In genomic region chr3:123628795-123629194, GRCm38 (mm10) we compare ENCODE assay signal across 15 mouse cellular contexts.
DNase-seq lines count a peak whose midpoint lies in the region; ATAC-seq and TF ChIP-seq lines count a peak whose summit lies in the region.
"Had no signal": no experiment of that assay in that cellular context is flagged by ENCODE, and none has a peak within 500 bp of the region (broad histone marks: within the 10 kb centered on the region; RNA-seq: fewer than 3 reads in every experiment).

No protein-coding gene starts in this region.

- WGBS in forebrain, postnatal 0 days, result 92% methylated on average over 6 of the region's 6 CpGs
- whole genome bisulfite sequencing in forebrain, embryonic 13.5 days, result 91% methylated on average over 6 of the region's 6 CpGs
- 86% methylated on average over 6 of the region's 6 CpGs for WGBS in limb, embryonic 10.5 days

- no peaks in the 10 kb centered on the region for H3K27me3 ChIP-seq in forebrain, postnatal 0 days (ENCODE audit: insufficient read depth, low read length)
- H3K27me3 ChIP-seq in forebrain, embryonic 13.5 days, result no peaks in the 10 kb centered on the region
- no peaks in the 10 kb centered on the region for H3K27me3 ChIP-seq in CH12.LX (replicated peaks)
- no peaks in the 10 kb centered on the region for H3K27me3 ChIP-seq in limb, embryonic 10.5 days (ENCODE audit: low read depth, poor library complexity, severe bottlenecking)
- H3K27me3 ChIP-seq: heart, embryonic 12.5 days; hindbrain, embryonic 13.5 days; neural tube, embryonic 13.5 days had no signal

- TF ChIP-seq RAD21 in CH12.LX (IDR thresholded peaks at IDR 0.05; ENCODE audit: low read depth, low read length), result peak; percentile 31

- dilution Hi-C loops in CH12.LX (cut with MboI; ENCODE audit: extremely low pct_ligation_motif_present, extremely low pct_unique_long_range_greater_than_20kb, low sequenced_read_pairs), result no loop called here

- TF ChIP-seq POLR2A in CH12.LX (IDR thresholded peaks at IDR 0.05; ENCODE audit: low read depth, low read length), result no peak

- no peak for DNase-seq in forebrain, postnatal 0 days
- DNase-seq in left cerebral cortex, adult 2 months (ENCODE audit: extremely low spot score in 1 of 2, low spot score in 2 of 2), result peak in 1 of 2 experiments; percentile 9
- DNase-seq in left cerebral cortex, postnatal 10 days (ENCODE audit: extremely low spot score in 1 of 2, low spot score in 2 of 2), result no peak
- peak; percentile 3 for DNase-seq in CH12.LX (ENCODE audit: extremely low read depth)
- peak; percentile 50 for DNase-seq in ZHBTc4 (ENCODE audit: low read depth, low spot score)
- DNase-seq in limb, embryonic 10.5 days (ENCODE audit: low spot score), result no peak
- no peak for DNase-seq in frontal cortex, postnatal 36 days (ENCODE audit: low spot score in 2 of 2)
- DNase-seq: kidney, postnatal 25 days; right cerebral cortex, adult 18-20 months; thymus, postnatal 36 days had no signal

- in situ Hi-C loops in CH12.LX (cut with MboI; ENCODE audit: low pct_ligation_motif_present, low pct_unique_long_range_greater_than_20kb, low sequenced_read_pairs), result no loop called here

- H3K9me3 ChIP-seq in forebrain, postnatal 0 days (ENCODE audit: low read length), result no peaks in the 10 kb centered on the region
- H3K9me3 ChIP-seq in forebrain, embryonic 13.5 days (replicated peaks), result no peaks in the 10 kb centered on the region
- H3K9me3 ChIP-seq in CH12.LX (replicated peaks; ENCODE audit: low read length), result no peaks in the 10 kb centered on the region
- H3K9me3 ChIP-seq in limb, embryonic 10.5 days (replicated peaks), result no peaks in the 10 kb centered on the region
- H3K9me3 ChIP-seq: hindbrain, embryonic 13.5 days; neural tube, embryonic 13.5 days had no signal

- H3K36me3 ChIP-seq in forebrain, postnatal 0 days (ENCODE audit: insufficient read depth), result no peaks in the 10 kb centered on the region
- no peaks in the 10 kb centered on the region for H3K36me3 ChIP-seq in forebrain, embryonic 13.5 days (ENCODE audit: poor library complexity, severe bottlenecking)
- H3K36me3 ChIP-seq in CH12.LX (replicated peaks in 1 of 2; ENCODE audit: control insufficient read depth in 1 of 2, insufficient read depth in 1 of 2, low read length in 1 of 2), result no peaks in the 10 kb centered on the region
- H3K36me3 ChIP-seq in limb, embryonic 10.5 days, result no peaks in the 10 kb centered on the region
- H3K36me3 ChIP-seq: heart, embryonic 12.5 days; neural tube, embryonic 13.5 days had no signal

- H3K4me3 ChIP-seq in forebrain, postnatal 0 days (ENCODE audit: low read depth, low read length), result no peak overlapping the region
- no peak overlapping the region for H3K4me3 ChIP-seq in forebrain, embryonic 13.5 days
- no peak overlapping the region for H3K4me3 ChIP-seq in left cerebral cortex, adult 2 months
- no peak overlapping the region for H3K4me3 ChIP-seq in CH12.LX (replicated peaks in 1 of 3; ENCODE audit: low read depth in 2 of 3, low read length in 2 of 3, poor library complexity in 1 of 3)
- no peak overlapping the region for H3K4me3 ChIP-seq in limb, embryonic 10.5 days
- H3K4me3 ChIP-seq: heart, embryonic 12.5 days; hindbrain, embryonic 13.5 days; neural tube, embryonic 13.5 days had no signal

- H3K4me2 ChIP-seq in forebrain, postnatal 0 days (ENCODE audit: low read depth), result no peak overlapping the region
- H3K4me2 ChIP-seq in forebrain, embryonic 13.5 days, result no peak overlapping the region
- no peak overlapping the region for H3K4me2 ChIP-seq in CH12.LX (ENCODE audit: insufficient read depth, low read depth, poor library complexity, severe bottlenecking)
- H3K4me2 ChIP-seq: heart, embryonic 12.5 days; hindbrain, embryonic 13.5 days; neural tube, embryonic 13.5 days had no signal

- no peak overlapping the region for H3K9ac ChIP-seq in forebrain, postnatal 0 days
- H3K9ac ChIP-seq in forebrain, embryonic 13.5 days, result no peak overlapping the region
- H3K9ac ChIP-seq in CH12.LX (ENCODE audit: insufficient read depth, low read depth), result no peak overlapping the region
- H3K9ac ChIP-seq: heart, embryonic 12.5 days; hindbrain, embryonic 13.5 days; neural tube, embryonic 13.5 days had no signal

- ATAC-seq in forebrain, postnatal 0 days, result no peak
- ATAC-seq in forebrain, embryonic 13.5 days, result no peak
- ATAC-seq: activated CD4-positive, CD25-positive, alpha-beta regulatory T cell, adult 4 months had no signal

- TF ChIP-seq CTCF in forebrain, postnatal 0 days (IDR thresholded peaks at IDR 0.05; ENCODE audit: low read depth), result peak; percentile 30
- peak; percentile 13 for TF ChIP-seq CTCF in left cerebral cortex, adult 2 months (IDR thresholded peaks at IDR 0.05)
- peak in 1 of 2 experiments; percentile 33; a peak in 2 of 4 replicates for TF ChIP-seq CTCF in CH12.LX (conservative IDR thresholded peaks at IDR 0.05 in 1 of 2, IDR thresholded peaks at IDR 0.05 in 1 of 2; ENCODE audit: low read depth in 2 of 2, low read length in 2 of 2)

- no peak overlapping the region for H3K27ac ChIP-seq in forebrain, postnatal 0 days (ENCODE audit: low read depth, low read length)
- no peak overlapping the region for H3K27ac ChIP-seq in forebrain, embryonic 13.5 days
- no peak overlapping the region for H3K27ac ChIP-seq in left cerebral cortex, adult 2 months
- no peak overlapping the region for H3K27ac ChIP-seq in CH12.LX (ENCODE audit: insufficient read depth, low read depth)
- no peak overlapping the region for H3K27ac ChIP-seq in limb, embryonic 10.5 days
- H3K27ac ChIP-seq: hindbrain, embryonic 13.5 days; neural tube, embryonic 13.5 days had no signal

- no peaks in the 10 kb centered on the region for H3K4me1 ChIP-seq in forebrain, postnatal 0 days (ENCODE audit: insufficient read depth)
- no peaks in the 10 kb centered on the region for H3K4me1 ChIP-seq in forebrain, embryonic 13.5 days
- no peaks in the 10 kb centered on the region for H3K4me1 ChIP-seq in CH12.LX (ENCODE audit: control insufficient read depth in 1 of 2, insufficient read depth in 2 of 2)
- H3K4me1 ChIP-seq in limb, embryonic 10.5 days, result no peaks in the 10 kb centered on the region
- H3K4me1 ChIP-seq: heart, embryonic 12.5 days; hindbrain, embryonic 13.5 days; neural tube, embryonic 13.5 days had no signal

- intact Hi-C loops in left cerebral cortex, adult 2 months (cut with DNase I), result no loop called here
- intact Hi-C loops in left cerebral cortex, postnatal 10 days (cut with DNase I), result no loop called here

- no peaks in the 10 kb centered on the region for H3K79me2 ChIP-seq in CH12.LX (replicated peaks; ENCODE audit: control insufficient read depth, extremely low read depth, insufficient read depth, poor library complexity, severe bottlenecking)

- no peak for TF ChIP-seq EP300 in CH12.LX (IDR thresholded peaks at IDR 0.05; ENCODE audit: low read length)

TF ChIP-seq in CH12.LX, 34 proteins besides CTCF, POLR2A, EP300 and RAD21:
- no peak for TF ChIP-seq IRF4 (IDR thresholded peaks at IDR 0.05; ENCODE audit: low read depth, low read length)
- peak; percentile 28 for TF ChIP-seq SMC3 (IDR thresholded peaks at IDR 0.05; ENCODE audit: low read depth, low read length)

Comparison
In these comparisons a context has a peak if more than half of its experiments do, and no peak if none do; other contexts are left out.
1. DNase-seq: peak in CH12.LX (single experiment) and ZHBTc4 (single experiment); none in forebrain, postnatal 0 days (single experiment), left cerebral cortex, postnatal 10 days (0 of 2), limb, embryonic 10.5 days (single experiment) and frontal cortex, postnatal 36 days (0 of 2).